Mouse (Mus musculus): ENCODE results near the gene Nudt17.
A peak's percentile ranks its signal among the peaks of the same experiment; 100 is the strongest.
"Not testable (repeated sequence)": the region's sequence is repeated elsewhere in the genome, so short reads cannot be mapped to it uniquely, and the experiment has no call there.

Gene Nudt17

GRCm38 (mm10) chr3:96700376-96700775 is 8.0 kb downstream of the Nudt17 start:
- no peak for DNase-seq

GRCm38 (mm10) chr3:96698993-96699690 is 9.2 kb downstream of the Nudt17 start:
- no peak for DNase-seq

DNA sequence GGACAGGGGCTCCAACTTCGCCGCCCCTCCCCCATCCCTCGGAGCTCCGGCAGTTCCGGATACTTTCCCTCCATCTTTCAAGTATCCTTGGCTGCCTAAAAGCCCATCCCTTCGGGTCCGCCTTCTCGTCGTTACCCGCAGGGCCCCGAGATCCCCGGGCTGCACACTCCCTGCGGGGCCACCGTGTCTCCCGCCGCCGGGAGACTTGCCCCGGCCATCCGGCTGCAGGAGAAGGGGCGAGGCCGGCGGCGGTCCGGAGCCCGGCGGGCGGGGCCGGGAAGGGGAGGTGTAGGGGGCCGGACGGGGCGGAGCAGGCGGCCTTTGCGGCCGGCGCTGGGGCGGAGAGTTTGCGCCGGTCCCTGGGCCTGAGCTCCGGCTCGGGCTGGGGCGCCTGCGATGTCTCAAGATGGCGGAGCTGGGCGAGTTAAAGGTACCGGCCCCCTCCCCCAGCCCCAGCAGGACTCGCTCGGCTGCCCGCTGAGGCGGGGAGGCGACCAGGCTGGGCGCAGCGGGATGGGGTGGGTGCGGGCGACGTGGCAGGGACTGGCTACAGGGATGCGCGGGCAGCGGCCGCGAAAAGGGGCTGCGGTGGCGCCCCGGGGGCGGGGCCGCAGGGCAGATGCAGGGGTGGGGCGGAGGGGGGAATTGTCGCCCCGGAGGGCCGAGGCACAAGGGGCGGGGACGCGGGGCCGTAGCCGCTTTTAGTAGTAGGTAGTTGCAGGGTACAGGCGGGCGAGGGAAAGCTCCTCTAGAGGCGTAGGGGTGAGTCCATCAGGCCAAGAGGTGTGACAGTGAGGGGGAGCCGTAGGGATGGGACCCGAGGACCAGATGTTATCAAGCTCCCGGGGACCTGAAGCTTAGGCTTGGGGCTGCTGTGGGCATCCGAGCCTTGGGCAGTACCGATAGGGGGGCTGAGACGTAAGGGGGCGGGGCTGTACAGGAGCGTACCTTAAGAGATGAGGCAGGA is 11.3 kb downstream of the Nudt17 start:
- peak; percentile 92 to 93 for DNase-seq

- DNase-seq, result peak; percentile 88 to 92
Measured at GRCm38 (mm10) chr3:96696198-96696765, 12.1 kb downstream of the Nudt17 start, which contains the start of gene Pias3. Gene Pias3 (plus strand): TSS chr3:96696384.

DNA sequence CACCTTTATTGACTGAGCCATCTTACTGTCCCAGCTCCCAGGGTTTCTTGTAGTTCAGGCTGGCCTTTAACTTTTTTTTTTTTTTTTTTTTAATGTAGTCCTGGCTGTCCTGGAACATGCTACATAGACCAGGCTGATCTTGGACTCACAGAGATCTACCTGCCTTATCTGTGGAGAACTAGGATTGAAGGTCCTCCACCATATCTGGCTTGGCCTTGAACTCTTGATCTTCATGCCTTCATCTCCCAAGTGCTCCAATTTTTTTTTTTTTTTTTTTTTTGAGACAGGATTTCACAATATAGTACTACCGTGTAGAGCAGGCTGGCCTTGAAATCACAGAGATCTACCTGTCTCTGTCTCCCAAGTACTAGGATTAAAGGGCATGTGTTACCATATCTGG is 14.8 kb downstream of the Nudt17 start:
- DNase-seq, result no peak

- no peak for DNase-seq
Measured at GRCm38 (mm10) chr3:96692506-96692905, 15.9 kb downstream of the Nudt17 start.

DNA sequence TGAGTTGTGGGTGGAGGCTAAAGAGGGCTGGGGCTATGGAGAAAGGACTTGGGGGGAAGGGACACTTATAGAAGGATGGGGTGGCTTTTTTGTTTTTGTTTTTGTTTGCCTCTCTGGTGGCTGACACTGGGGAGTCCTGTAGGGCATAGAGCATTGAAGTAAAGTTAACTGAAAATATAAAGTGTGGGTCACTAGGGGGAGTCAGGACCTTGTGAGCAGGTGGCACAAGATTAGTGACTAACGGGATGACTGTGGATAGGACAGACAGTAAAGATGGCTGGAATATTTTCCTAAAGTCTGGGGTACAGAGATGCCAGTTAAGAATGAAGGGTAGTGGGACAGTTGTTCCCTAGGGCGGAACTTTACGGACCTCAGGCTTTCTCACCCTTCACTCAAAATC is 18.1 kb downstream of the Nudt17 start:
- no peak for DNase-seq

DNA sequence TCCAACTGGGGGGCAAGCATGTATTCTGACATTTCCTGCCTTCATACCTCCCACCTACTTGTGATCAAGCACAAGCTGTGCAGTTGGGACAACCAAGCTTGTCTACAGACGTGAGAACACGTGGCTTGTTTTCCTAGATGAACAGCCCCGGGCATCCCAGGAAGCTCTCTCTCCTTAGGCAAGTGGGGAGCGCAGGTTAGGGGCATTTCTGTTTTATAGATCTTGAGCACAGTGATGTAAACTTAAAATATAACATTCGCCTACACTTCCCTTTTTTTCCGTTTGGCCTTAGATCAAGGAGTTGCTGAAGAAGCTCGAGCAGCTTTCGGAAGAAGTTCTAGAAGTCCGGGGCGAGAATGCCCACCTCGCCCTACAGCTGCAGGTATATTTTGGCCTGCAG is 19.5 kb downstream of the Nudt17 start:
- DNase-seq, result no peak

GRCm38 (mm10) chr3:96686057-96686456 is 22.3 kb downstream of the Nudt17 start:
- DNase-seq, result not testable (repeated sequence)

DNA sequence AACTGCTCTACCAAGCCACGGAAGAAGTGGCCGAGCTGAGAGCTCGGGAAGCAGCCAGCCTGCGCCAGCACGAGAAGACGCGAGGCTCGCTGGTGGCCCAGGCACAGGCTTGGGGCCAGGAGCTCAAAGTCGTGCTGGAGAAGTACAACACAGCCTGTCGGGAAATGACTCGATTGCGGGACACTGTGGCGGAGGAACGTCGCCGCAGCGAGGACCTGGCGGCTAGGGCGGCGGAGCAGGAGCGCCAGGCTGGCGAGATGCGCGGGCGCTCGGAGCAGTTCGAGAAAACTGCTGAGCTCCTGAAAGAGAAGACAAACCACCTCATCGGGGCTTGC is 23.6 kb downstream of the Nudt17 start:
- DNase-seq, result no peak

- no peak for DNase-seq
Measured at GRCm38 (mm10) chr3:96684151-96684821, 24.1 kb downstream of the Nudt17 start.

- DNase-seq, result no peak
Measured at GRCm38 (mm10) chr3:96683496-96683895, 24.9 kb downstream of the Nudt17 start.

GRCm38 (mm10) chr3:96680269-96680956 is 27.9 kb downstream of the Nudt17 start:
- no peak for DNase-seq

GRCm38 (mm10) chr3:96679159-96679674 is 29.1 kb downstream of the Nudt17 start:
- no peak for DNase-seq

- no peak for DNase-seq
Measured at GRCm38 (mm10) chr3:96678456-96678855, 29.9 kb downstream of the Nudt17 start.

DNA sequence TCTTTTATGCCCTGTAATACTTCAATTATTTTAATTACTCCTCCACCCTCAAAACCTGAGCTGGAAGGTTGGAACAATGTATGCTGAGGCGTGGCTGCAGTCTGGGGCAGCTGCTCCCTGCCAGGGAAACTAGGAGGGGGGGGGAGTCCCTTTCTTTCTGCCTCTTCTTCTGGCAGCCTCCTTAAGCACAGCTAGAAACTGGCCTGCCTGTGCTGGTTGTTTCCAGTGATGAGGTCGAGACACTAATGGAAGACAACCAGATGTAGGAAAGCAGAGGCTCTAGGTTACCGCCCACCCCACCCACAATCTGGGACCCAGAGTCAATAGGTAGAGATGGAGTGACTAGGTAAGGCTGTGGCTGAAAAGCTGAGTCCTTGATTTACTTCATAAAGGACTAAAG is 32.7 kb downstream of the Nudt17 start:
- no peak for DNase-seq

- DNase-seq, result no peak
Measured at GRCm38 (mm10) chr3:96675171-96675570, 33.2 kb downstream of the Nudt17 start.

GRCm38 (mm10) chr3:96674442-96674841 is 33.9 kb downstream of the Nudt17 start:
- DNase-seq, result no peak

DNA sequence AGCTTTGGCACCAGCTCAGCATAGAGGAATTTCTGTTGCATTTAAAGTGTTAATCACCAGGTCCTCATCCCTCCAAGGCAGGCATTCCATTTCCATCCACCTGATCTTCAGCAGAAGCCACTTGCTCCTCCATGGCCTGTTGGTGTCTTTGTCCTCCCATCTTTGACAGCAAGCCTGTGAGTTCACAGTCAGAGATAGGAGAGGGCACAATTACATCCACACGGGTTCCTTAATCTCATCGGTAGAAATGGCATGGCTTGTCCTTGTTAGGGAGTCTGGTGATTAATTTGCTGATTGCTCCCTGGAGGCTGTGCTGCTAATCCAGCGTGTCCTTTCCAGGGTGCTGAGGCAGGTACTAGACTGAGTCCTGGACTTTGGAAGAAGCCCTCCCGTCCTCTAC is 34.8 kb downstream of the Nudt17 start:
- no peak for DNase-seq

DNA sequence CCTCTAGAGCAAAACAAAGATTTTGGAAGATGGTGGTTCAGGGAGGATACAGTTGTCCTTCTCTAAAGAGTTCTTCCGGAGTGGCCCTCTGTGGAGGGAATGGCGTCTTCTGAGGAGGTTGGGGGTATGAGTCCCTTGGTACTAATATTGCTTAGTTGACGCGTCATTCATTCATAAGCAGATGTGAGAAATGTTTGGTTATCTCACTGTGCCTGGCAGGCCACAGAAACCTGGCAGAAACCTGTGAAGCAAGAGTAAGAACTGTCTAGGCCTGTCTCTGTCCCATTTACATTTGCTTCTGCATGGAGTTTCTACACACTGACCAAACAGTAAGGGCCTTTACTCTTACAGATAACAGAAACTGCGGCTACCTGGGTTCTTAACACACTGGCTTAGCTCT is 36.8 kb downstream of the Nudt17 start:
- DNase-seq, result no peak

DNA sequence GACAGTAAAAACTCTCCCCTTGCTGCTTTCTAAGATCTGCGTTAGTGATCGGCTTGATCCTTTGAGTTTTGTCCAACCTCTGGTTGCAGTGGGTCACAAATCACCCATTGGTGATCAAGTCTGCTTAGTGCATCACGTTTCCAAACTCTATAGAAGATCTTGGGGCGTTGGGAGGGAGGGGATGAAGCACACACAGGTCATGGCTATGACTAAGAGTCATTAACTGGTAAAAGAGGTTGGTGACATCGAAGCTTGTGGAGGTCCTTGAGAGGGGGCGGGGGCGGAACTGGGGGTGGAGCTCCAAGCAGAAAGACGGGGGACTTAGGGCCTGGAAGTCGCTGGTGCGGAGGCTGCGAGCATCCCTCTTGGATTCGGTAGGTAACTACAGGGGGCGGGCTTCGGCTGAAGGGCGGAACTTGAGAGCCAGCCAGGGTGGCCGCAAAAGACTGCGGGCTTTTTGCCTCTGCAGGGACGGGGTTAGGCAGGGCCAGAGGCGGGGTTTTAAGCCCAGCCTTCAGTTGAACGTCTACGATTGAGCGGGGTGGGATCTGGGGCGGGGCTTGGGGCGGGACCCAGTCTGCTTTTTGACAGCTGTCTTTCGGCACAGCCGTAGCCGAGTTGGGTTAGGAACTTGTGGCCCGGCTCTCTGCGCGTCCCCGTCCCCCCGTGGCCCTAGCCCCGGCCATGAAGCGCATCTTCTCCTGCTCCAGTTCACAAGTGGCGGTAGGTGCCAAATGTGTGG is 38.5 kb downstream of the Nudt17 start, which contains the start of gene Ankrd35:
Gene Ankrd35 (plus strand): TSS at position 405 of the 742 bp plus-strand sequence.
- DNase-seq, result peak; percentile 89 to 91

Measured in lung, adult 18-20 months (tissue).